Mouse (Mus musculus): ENCODE results near the gene Trim17. TPM values are rescaled to one million over a fixed set of nuclear protein-coding genes. Genes with fewer than 3 reads are reported as not detected.

The Trim17 gene
- total RNA-seq, 2 experiments from 2014 or later = not detected

- peak; percentile 42 for ATAC-seq (replicated peaks; ENCODE audit: poor library complexity, severe bottlenecking)
Measured at GRCm38 (mm10) chr11:58965001-58965760, 10.7 kb downstream of the Trim17 start.

GRCm38 (mm10) chr11:58967346-58967745 is 12.9 kb downstream of the Trim17 start:
- ATAC-seq (replicated peaks; ENCODE audit: poor library complexity, severe bottlenecking) = 0 out of 2 replicates have a peak, but pooled peaks have one; percentile 23

GRCm38 (mm10) chr11:58968551-58968950 is 14.1 kb downstream of the Trim17 start:
- ATAC-seq (replicated peaks; ENCODE audit: poor library complexity, severe bottlenecking) = 0 out of 2 replicates have a peak, but pooled peaks have one; percentile 17

GRCm38 (mm10) chr11:58969027-58969426 is 14.5 kb downstream of the Trim17 start:
- ATAC-seq (replicated peaks; ENCODE audit: poor library complexity, severe bottlenecking) = no peak

GRCm38 (mm10) chr11:58969659-58970058 is 15.2 kb downstream of the Trim17 start:
- ATAC-seq (replicated peaks; ENCODE audit: poor library complexity, severe bottlenecking) = no peak

GRCm38 (mm10) chr11:58970831-58971530 is 16.5 kb downstream of the Trim17 start:
- no peak for ATAC-seq (replicated peaks; ENCODE audit: poor library complexity, severe bottlenecking)

GRCm38 (mm10) chr11:58971796-58972195 is 17.3 kb downstream of the Trim17 start:
- ATAC-seq (replicated peaks; ENCODE audit: poor library complexity, severe bottlenecking) = no peak

GRCm38 (mm10) chr11:58974414-58974813 is 19.9 kb downstream of the Trim17 start:
- ATAC-seq (replicated peaks; ENCODE audit: poor library complexity, severe bottlenecking) = no peak

- ATAC-seq (replicated peaks; ENCODE audit: poor library complexity, severe bottlenecking) = peak; percentile 20; the same call in 1 of the 2 replicates
Measured at GRCm38 (mm10) chr11:58977150-58977549, 22.7 kb downstream of the Trim17 start.

- ATAC-seq (replicated peaks; ENCODE audit: poor library complexity, severe bottlenecking) = no peak
Measured at GRCm38 (mm10) chr11:58977607-58978026, 23.1 kb downstream of the Trim17 start.

- ATAC-seq (replicated peaks; ENCODE audit: poor library complexity, severe bottlenecking) = peak; percentile 42
Measured at GRCm38 (mm10) chr11:58978027-58978705, 23.7 kb downstream of the Trim17 start, which contains the start of gene Trim11. Gene Trim11 (plus strand): TSS chr11:58978093.

- no peak for ATAC-seq (replicated peaks; ENCODE audit: poor library complexity, severe bottlenecking)
Measured at GRCm38 (mm10) chr11:58978706-58979030, 24.2 kb downstream of the Trim17 start.

- peak; percentile 36 for ATAC-seq (replicated peaks; ENCODE audit: poor library complexity, severe bottlenecking)
Measured at GRCm38 (mm10) chr11:58979183-58979582, 24.7 kb downstream of the Trim17 start.

GRCm38 (mm10) chr11:58979661-58980060 is 25.2 kb downstream of the Trim17 start:
- peak; percentile 55 for ATAC-seq (replicated peaks; ENCODE audit: poor library complexity, severe bottlenecking)

GRCm38 (mm10) chr11:58980381-58980990 is 26.0 kb downstream of the Trim17 start:
- no peak for ATAC-seq (replicated peaks; ENCODE audit: poor library complexity, severe bottlenecking)

GRCm38 (mm10) chr11:58981541-58982447 is 27.3 kb downstream of the Trim17 start:
- ATAC-seq (replicated peaks; ENCODE audit: poor library complexity, severe bottlenecking) = peak; percentile 26

GRCm38 (mm10) chr11:58982471-58983097 is 28.1 kb downstream of the Trim17 start:
- peak; percentile 45 for ATAC-seq (replicated peaks; ENCODE audit: poor library complexity, severe bottlenecking)

- no peak for ATAC-seq (replicated peaks; ENCODE audit: poor library complexity, severe bottlenecking)
Measured at GRCm38 (mm10) chr11:58983691-58984341, 29.3 kb downstream of the Trim17 start.

- no peak for ATAC-seq (replicated peaks; ENCODE audit: poor library complexity, severe bottlenecking)
Measured at GRCm38 (mm10) chr11:58984657-58985056, 30.2 kb downstream of the Trim17 start.
